Mouse (Mus musculus): ENCODE results near the gene Polr2e. TPM values are rescaled to one million over a fixed set of nuclear protein-coding genes. Genes with fewer than 3 reads are reported as not detected.
"Not testable (repeated sequence)": the region's sequence is repeated elsewhere in the genome, so short reads cannot be mapped to it uniquely, and the experiment has no call there.

The Polr2e gene
- polyA plus RNA-seq, 1 experiment from 2014 or later, result 66.8 TPM

GRCm38 (mm10) chr10:80047041-80047565 lies 7.5 kb upstream of the Polr2e start, which contains the start of gene Gpx4:
TSS of gene Gpx4 (plus strand) at chr10:80047166.
- 76% methylated on average over 9 of the region's 9 CpGs for WGBS (ENCODE audit: insufficient replicate concordance)
- no peak within 1 kb of the TSS for H3K27ac ChIP-seq (ENCODE audit: low read length)
- peaks cover 28% of the 10 kb centered on the region for H3K4me1 ChIP-seq (ENCODE audit: control insufficient read depth, low read depth, low read length)
- H3K9ac ChIP-seq (ENCODE audit: low read depth, low read length), result no peak within 1 kb of the TSS
- no peak for ATAC-seq (ENCODE audit: low read depth)
- H3K9me3 ChIP-seq (replicated peaks; ENCODE audit: control insufficient read depth, low read length), result no peaks in the 10 kb centered on the region
- H3K4me3 ChIP-seq (ENCODE audit: low read depth, low read length), result no peak within 1 kb of the TSS
- H3K4me2 ChIP-seq (ENCODE audit: low read depth, low read length), result no peak within 1 kb of the TSS
- H3K36me3 ChIP-seq (ENCODE audit: control insufficient read depth, insufficient read depth), result no peaks in the 10 kb centered on the region
- no peaks in the 10 kb centered on the region for H3K27me3 ChIP-seq (ENCODE audit: control insufficient read depth, insufficient read depth, low read depth, low read length)

- H3K9ac ChIP-seq (ENCODE audit: low read depth, low read length), result no peak overlapping the region
- H3K4me1 ChIP-seq (ENCODE audit: control insufficient read depth, low read depth, low read length), result peaks cover 15% of the 10 kb centered on the region
Measured at GRCm38 (mm10) chr10:80045766-80046165, 6.2 kb upstream of the Polr2e start.

GRCm38 (mm10) chr10:80045364-80045763 lies 5.8 kb upstream of the Polr2e start:
- ATAC-seq (ENCODE audit: low read depth); H3K4me3 ChIP-seq (ENCODE audit: low read depth, low read length); H3K9me3 ChIP-seq (replicated peaks; ENCODE audit: control insufficient read depth, low read length); H3K27ac ChIP-seq (ENCODE audit: low read length); H3K4me2 ChIP-seq (ENCODE audit: low read depth, low read length); H3K36me3 ChIP-seq (ENCODE audit: control insufficient read depth, insufficient read depth); H3K27me3 ChIP-seq (ENCODE audit: control insufficient read depth, insufficient read depth, low read depth, low read length); H3K9ac ChIP-seq (ENCODE audit: low read depth, low read length): not testable (repeated sequence)
- 78% methylated on average over 2 of the region's 4 CpGs for WGBS (ENCODE audit: insufficient replicate concordance)
- H3K4me1 ChIP-seq (ENCODE audit: control insufficient read depth, low read depth, low read length), result peaks cover 11% of the 10 kb centered on the region

More at GRCm38 (mm10) chr10:80045766-80046165, 6.2 kb upstream of the Polr2e start:
- Histone ChIP-seq H3K4me2 (ENCODE audit: low read depth, low read length) (no peak overlapping the region), H3K4me3 (ENCODE audit: low read depth, low read length) (no peak overlapping the region), H3K36me3 (ENCODE audit: control insufficient read depth, insufficient read depth) (no peaks in the 10 kb centered on the region), H3K9me3 (replicated peaks; ENCODE audit: control insufficient read depth, low read length) (no peaks in the 10 kb centered on the region), H3K27ac (ENCODE audit: low read length) (no peak overlapping the region), H3K27me3 (ENCODE audit: control insufficient read depth, insufficient read depth, low read depth, low read length) (no peaks in the 10 kb centered on the region)
- no peak for ATAC-seq (ENCODE audit: low read depth)
- 74% methylated on average over 5 of the region's 5 CpGs for WGBS (ENCODE audit: insufficient replicate concordance)

- Histone ChIP-seq H3K27ac (ENCODE audit: low read length) (no peak overlapping the region), H3K4me1 (ENCODE audit: control insufficient read depth, low read depth, low read length) (peaks cover 15% of the 10 kb centered on the region), H3K9ac (ENCODE audit: low read depth, low read length) (no peak overlapping the region), H3K4me2 (ENCODE audit: low read depth, low read length) (no peak overlapping the region), H3K4me3 (ENCODE audit: low read depth, low read length) (no peak overlapping the region), H3K9me3 (replicated peaks; ENCODE audit: control insufficient read depth, low read length) (no peaks in the 10 kb centered on the region), H3K27me3 (ENCODE audit: control insufficient read depth, insufficient read depth, low read depth, low read length) (no peaks in the 10 kb centered on the region), H3K36me3 (ENCODE audit: control insufficient read depth, insufficient read depth) (no peaks in the 10 kb centered on the region)
- 73% methylated on average over 4 of the region's 4 CpGs for WGBS (ENCODE audit: insufficient replicate concordance)
- no peak for ATAC-seq (ENCODE audit: low read depth)
Measured at GRCm38 (mm10) chr10:80044087-80044486, 4.5 kb upstream of the Polr2e start.

- H3K27ac ChIP-seq (ENCODE audit: low read length); ATAC-seq (ENCODE audit: low read depth); H3K9ac ChIP-seq (ENCODE audit: low read depth, low read length); H3K4me2 ChIP-seq (ENCODE audit: low read depth, low read length); H3K27me3 ChIP-seq (ENCODE audit: control insufficient read depth, insufficient read depth, low read depth, low read length); H3K4me3 ChIP-seq (ENCODE audit: low read depth, low read length); H3K9me3 ChIP-seq (replicated peaks; ENCODE audit: control insufficient read depth, low read length): not testable (repeated sequence)
- WGBS (ENCODE audit: insufficient replicate concordance), result 70% methylated on average over 8 of the region's 8 CpGs
- Histone ChIP-seq H3K4me1 (ENCODE audit: control insufficient read depth, low read depth, low read length) (peaks cover 20% of the 10 kb centered on the region), H3K36me3 (ENCODE audit: control insufficient read depth, insufficient read depth) (peaks cover 12% of the 10 kb centered on the region)
Measured at GRCm38 (mm10) chr10:80041409-80042060, 1.9 kb upstream of the Polr2e start.

GRCm38 (mm10) chr10:80036832-80037231 lies 2.8 kb downstream of the Polr2e start:
- Histone ChIP-seq H3K9ac (ENCODE audit: low read depth, low read length) (no peak overlapping the region), H3K4me2 (ENCODE audit: low read depth, low read length) (no peak overlapping the region), H3K36me3 (ENCODE audit: control insufficient read depth, insufficient read depth) (peaks cover 26% of the 10 kb centered on the region), H3K4me1 (ENCODE audit: control insufficient read depth, low read depth, low read length) (peaks cover 37% of the 10 kb centered on the region), H3K9me3 (replicated peaks; ENCODE audit: control insufficient read depth, low read length) (no peaks in the 10 kb centered on the region), H3K4me3 (ENCODE audit: low read depth, low read length) (no peak overlapping the region), H3K27me3 (ENCODE audit: control insufficient read depth, insufficient read depth, low read depth, low read length) (no peaks in the 10 kb centered on the region), H3K27ac (ENCODE audit: low read length) (no peak overlapping the region)
- whole genome bisulfite sequencing (ENCODE audit: insufficient replicate concordance), result 79% methylated on average over 13 of the region's 13 CpGs
- ATAC-seq (ENCODE audit: low read depth), result no peak

DNA sequence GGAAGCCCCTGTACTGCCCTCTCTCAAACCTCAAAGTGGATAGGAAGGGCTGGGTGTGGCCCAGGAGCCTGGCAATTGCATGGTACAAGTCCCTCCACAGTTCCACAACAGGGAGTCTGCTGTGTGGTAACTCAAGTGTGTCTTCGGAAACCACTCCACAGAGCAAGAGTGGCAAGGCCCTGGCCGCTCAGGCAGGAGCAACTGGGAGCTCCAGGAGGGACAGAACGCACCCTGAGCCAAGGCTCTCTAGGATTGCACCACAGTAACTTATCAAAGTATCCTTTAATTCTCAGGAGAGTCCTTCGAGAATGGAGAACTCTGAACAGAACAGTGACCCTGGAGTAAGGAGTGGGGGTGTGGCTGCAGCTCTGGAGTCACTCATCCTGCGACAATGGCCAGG lies 3.9 kb downstream of the Polr2e start:
- Histone ChIP-seq H3K27ac (ENCODE audit: low read length) (no peak overlapping the region), H3K4me1 (ENCODE audit: control insufficient read depth, low read depth, low read length) (peaks cover 37% of the 10 kb centered on the region), H3K9me3 (replicated peaks; ENCODE audit: control insufficient read depth, low read length) (no peaks in the 10 kb centered on the region), H3K27me3 (ENCODE audit: control insufficient read depth, insufficient read depth, low read depth, low read length) (no peaks in the 10 kb centered on the region), H3K36me3 (ENCODE audit: control insufficient read depth, insufficient read depth) (peaks cover 26% of the 10 kb centered on the region), H3K9ac (ENCODE audit: low read depth, low read length) (no peak overlapping the region), H3K4me3 (ENCODE audit: low read depth, low read length) (no peak overlapping the region), H3K4me2 (ENCODE audit: low read depth, low read length) (no peak overlapping the region)
- no peak for ATAC-seq (ENCODE audit: low read depth)
- WGBS (ENCODE audit: insufficient replicate concordance), result 82% methylated on average over 5 of the region's 5 CpGs

DNA sequence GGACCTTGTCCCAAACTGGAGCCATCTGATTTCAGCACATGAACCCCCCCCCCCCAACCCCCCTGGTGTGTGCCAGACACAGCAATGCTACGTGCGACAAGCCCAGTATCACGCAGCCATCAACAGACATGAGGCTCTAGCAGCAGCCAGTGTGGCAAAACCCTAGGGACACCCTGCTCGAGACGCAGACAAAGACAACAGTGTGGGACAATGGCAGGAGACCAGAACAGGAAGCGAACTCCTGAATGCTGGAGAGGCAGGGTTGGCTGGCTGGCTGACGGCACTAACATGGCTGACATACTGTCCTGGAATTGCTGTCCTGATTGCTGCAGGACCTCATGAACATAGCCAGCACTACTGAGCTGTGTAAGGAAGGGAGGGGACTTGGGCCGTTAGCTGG lies 4.4 kb downstream of the Polr2e start:
- Histone ChIP-seq H3K4me2 (ENCODE audit: low read depth, low read length) (no peak overlapping the region), H3K27me3 (ENCODE audit: control insufficient read depth, insufficient read depth, low read depth, low read length) (no peaks in the 10 kb centered on the region), H3K9me3 (replicated peaks; ENCODE audit: control insufficient read depth, low read length) (no peaks in the 10 kb centered on the region), H3K36me3 (ENCODE audit: control insufficient read depth, insufficient read depth) (peaks cover 26% of the 10 kb centered on the region), H3K4me3 (ENCODE audit: low read depth, low read length) (no peak overlapping the region), H3K27ac (ENCODE audit: low read length) (no peak overlapping the region), H3K4me1 (ENCODE audit: control insufficient read depth, low read depth, low read length) (peaks cover 37% of the 10 kb centered on the region), H3K9ac (ENCODE audit: low read depth, low read length) (no peak overlapping the region)
- WGBS (ENCODE audit: insufficient replicate concordance), result 85% methylated on average over 8 of the region's 8 CpGs
- ATAC-seq (ENCODE audit: low read depth), result no peak

DNA sequence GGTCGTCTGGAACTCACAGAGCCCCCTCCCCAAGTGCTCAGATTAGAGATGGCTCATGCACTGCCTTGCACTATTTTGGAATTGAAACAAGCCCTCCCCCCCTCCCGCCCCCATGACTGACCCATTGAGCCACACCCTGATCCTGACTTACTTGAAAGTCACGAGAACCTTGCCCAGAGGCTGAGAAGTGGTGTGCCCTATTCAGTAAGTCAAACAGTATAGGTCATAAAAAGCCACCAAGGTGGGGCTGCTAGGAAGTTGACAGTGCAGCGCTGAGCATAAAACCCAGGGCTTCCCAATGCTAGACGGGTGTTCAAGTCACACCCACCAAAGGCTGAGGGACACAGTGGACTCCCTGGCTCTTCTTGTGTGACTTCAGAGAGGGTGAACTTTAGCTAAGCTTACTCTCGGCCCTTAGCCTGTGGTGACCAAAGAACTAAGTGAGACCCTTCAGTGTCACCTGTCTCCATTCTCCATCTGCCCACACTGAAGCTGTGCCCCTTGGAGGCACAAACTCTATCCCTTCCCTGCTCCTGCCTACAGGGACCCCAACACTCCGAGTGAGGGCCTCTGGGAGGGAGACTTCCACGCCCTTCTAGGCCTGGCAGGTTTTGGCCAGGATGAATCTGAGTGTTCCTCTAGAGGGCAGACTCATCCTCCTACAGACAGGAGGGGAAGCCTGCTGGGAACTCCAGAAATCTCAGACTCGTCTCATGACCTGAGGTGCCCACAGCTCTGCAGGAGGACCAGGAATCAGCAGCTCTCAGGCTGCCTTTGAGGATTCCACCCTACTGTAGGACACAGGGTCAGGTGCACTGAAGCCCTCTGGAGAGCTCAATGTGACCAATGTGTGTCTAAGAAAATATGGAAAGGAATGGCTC lies 5.8 kb downstream of the Polr2e start:
- no peaks in the 10 kb centered on the region for H3K27me3 ChIP-seq (ENCODE audit: control insufficient read depth, insufficient read depth, low read depth, low read length)
- peak; percentile 25; the same call in 1 of the 2 replicates for ATAC-seq (ENCODE audit: low read depth)
- H3K4me2 ChIP-seq (ENCODE audit: low read depth, low read length), result no peak overlapping the region

More for the DNA sequence above, 5.8 kb downstream of the Polr2e start:
- 16% methylated on average over 9 of the region's 9 CpGs for WGBS (ENCODE audit: insufficient replicate concordance)
- Histone ChIP-seq H3K4me3 (ENCODE audit: low read depth, low read length) (no peak overlapping the region), H3K9ac (ENCODE audit: low read depth, low read length) (no peak overlapping the region), H3K9me3 (replicated peaks; ENCODE audit: control insufficient read depth, low read length) (no peaks in the 10 kb centered on the region), H3K4me1 (ENCODE audit: control insufficient read depth, low read depth, low read length) (peaks cover 28% of the 10 kb centered on the region), H3K27ac (ENCODE audit: low read length) (peak overlapping the region; percentile 65), H3K36me3 (ENCODE audit: control insufficient read depth, insufficient read depth) (peaks cover 26% of the 10 kb centered on the region)

All from liver, embryonic 16.5 days (tissue).